Mouse (Mus musculus): ENCODE data around the gene Zfp706. TPM values are rescaled to one million over a fixed set of nuclear protein-coding genes. Genes with fewer than 3 reads are reported as not detected.
"Not testable (repeated sequence)": the region's sequence is repeated elsewhere in the genome, so short reads cannot be mapped to it uniquely, and the experiment has no call there.

Zfp706 gene
- polyA plus RNA-seq, 1 experiment, result 2.2 TPM

GRCm38 (mm10) chr15:37002276-37002675, 5.3 kb downstream of the Zfp706 start:
- no peak for TF ChIP-seq GATA1 (IDR thresholded peaks at IDR 0.05; ENCODE audit: low read length)
- H3K9me3 ChIP-seq (ENCODE audit: control insufficient read depth, low read length), result peaks cover 2% of the 10 kb centered on the region; the same call in 1 of the 2 replicates
- peaks cover 82% of the 10 kb centered on the region for H3K36me3 ChIP-seq (ENCODE audit: control insufficient read depth)
- no peaks in the 10 kb centered on the region for H3K27me3 ChIP-seq (ENCODE audit: control insufficient read depth)
- peaks cover 17% of the 10 kb centered on the region for H3K4me1 ChIP-seq (ENCODE audit: control insufficient read depth)
- H3K4me3 ChIP-seq (replicated peaks), result no peak overlapping the region

GRCm38 (mm10) chr15:36999602-37000001, 8.0 kb downstream of the Zfp706 start:
- H3K36me3 ChIP-seq (ENCODE audit: control insufficient read depth), result peaks cover 81% of the 10 kb centered on the region
- not testable (repeated sequence) for H3K27me3 ChIP-seq (ENCODE audit: control insufficient read depth); H3K4me1 ChIP-seq (ENCODE audit: control insufficient read depth)

GRCm38 (mm10) chr15:36995166-36995565, 12.4 kb downstream of the Zfp706 start:
- H3K27me3 ChIP-seq (ENCODE audit: control insufficient read depth), result no peaks in the 10 kb centered on the region
- no peaks in the 10 kb centered on the region for H3K4me1 ChIP-seq (ENCODE audit: control insufficient read depth)
- no peak overlapping the region for H3K4me3 ChIP-seq (replicated peaks)
- TF ChIP-seq TAL1 (IDR thresholded peaks at IDR 0.05; ENCODE audit: low read length) (no peak), GATA1 (IDR thresholded peaks at IDR 0.05; ENCODE audit: low read length) (no peak)
- H3K9me3 ChIP-seq (ENCODE audit: control insufficient read depth, low read length), result peaks cover 2% of the 10 kb centered on the region; the same call in 1 of the 2 replicates
- H3K36me3 ChIP-seq (ENCODE audit: control insufficient read depth), result peaks cover 69% of the 10 kb centered on the region

More at GRCm38 (mm10) chr15:36999602-37000001, 8.0 kb downstream of the Zfp706 start:
- H3K4me3 ChIP-seq (replicated peaks); H3K9me3 ChIP-seq (ENCODE audit: control insufficient read depth, low read length): not testable (repeated sequence)

DNA sequence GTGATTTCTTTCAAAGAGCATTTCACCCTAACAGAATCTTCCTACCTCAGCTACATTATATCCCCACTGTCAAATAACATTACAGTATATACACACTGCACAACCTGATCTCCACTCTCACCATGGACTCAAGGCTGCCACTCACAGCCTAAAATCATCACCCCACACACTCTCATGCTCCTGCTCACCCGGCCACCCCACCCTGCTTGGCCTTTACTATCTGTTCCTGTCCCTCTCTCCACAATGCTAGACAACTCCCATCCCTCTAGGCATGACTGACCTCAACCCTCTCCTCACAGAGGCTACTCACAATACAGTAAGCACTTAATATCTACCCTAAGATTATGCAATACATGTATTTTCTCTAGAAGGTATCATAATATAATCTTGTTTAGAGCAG, 12.9 kb downstream of the Zfp706 start:
- Histone ChIP-seq H3K36me3 (ENCODE audit: control insufficient read depth) (peaks cover 64% of the 10 kb centered on the region), H3K9me3 (ENCODE audit: control insufficient read depth, low read length) (peaks cover 2% of the 10 kb centered on the region; the same call in 1 of the 2 replicates), H3K27me3 (ENCODE audit: control insufficient read depth) (no peaks in the 10 kb centered on the region), H3K4me1 (ENCODE audit: control insufficient read depth) (no peaks in the 10 kb centered on the region), H3K4me3 (replicated peaks) (no peak overlapping the region)
- no peak for TF ChIP-seq TAL1 (IDR thresholded peaks at IDR 0.05; ENCODE audit: low read length)
- no peak for TF ChIP-seq GATA1 (IDR thresholded peaks at IDR 0.05; ENCODE audit: low read length)

DNA sequence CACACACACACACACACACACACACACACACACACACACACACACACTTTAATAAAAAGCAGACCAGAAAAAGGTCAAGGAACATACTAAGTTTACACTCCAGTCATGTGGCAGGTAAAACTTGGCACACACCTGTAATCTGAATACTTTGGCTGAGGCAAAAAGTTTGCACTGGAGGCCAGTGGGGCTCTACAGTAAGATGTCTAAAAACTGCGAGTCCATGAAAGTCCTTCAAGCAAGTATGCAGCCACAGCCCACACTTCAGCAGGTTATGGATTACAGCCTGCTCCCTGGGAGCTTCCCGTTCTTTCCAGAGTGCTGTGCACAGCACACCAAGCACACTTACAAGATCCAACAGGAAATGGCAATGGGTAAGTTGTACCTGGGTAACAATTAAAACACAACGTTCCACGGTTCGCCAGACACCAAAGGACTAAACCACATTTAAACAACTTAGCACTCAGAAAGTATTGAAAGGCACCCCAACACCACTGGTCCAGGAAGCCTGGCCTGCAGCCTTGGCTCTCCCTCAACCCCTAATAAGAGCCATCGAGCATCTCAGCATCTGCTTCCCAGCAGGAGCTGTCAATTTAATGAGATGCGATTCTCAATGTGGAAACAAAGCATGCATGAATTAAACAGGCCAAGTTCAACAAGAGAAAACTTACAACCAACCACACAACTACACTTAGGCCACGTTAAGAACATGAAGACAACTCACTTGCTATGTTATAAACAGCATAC, 14.0 kb downstream of the Zfp706 start:
- Histone ChIP-seq H3K9me3 (ENCODE audit: control insufficient read depth, low read length) (peaks cover 2% of the 10 kb centered on the region; the same call in 1 of the 2 replicates), H3K36me3 (ENCODE audit: control insufficient read depth) (peaks cover 54% of the 10 kb centered on the region), H3K4me3 (replicated peaks) (no peak overlapping the region), H3K27me3 (ENCODE audit: control insufficient read depth) (no peaks in the 10 kb centered on the region), H3K4me1 (ENCODE audit: control insufficient read depth) (no peaks in the 10 kb centered on the region)
- TF ChIP-seq TAL1 (IDR thresholded peaks at IDR 0.05; ENCODE audit: low read length) (no peak), GATA1 (IDR thresholded peaks at IDR 0.05; ENCODE audit: low read length) (no peak)

- Histone ChIP-seq H3K36me3 (ENCODE audit: control insufficient read depth) (peaks cover 38% of the 10 kb centered on the region), H3K9me3 (ENCODE audit: control insufficient read depth, low read length) (no peaks in the 10 kb centered on the region), H3K4me3 (replicated peaks) (no peak overlapping the region), H3K4me1 (ENCODE audit: control insufficient read depth) (no peaks in the 10 kb centered on the region), H3K27me3 (ENCODE audit: control insufficient read depth) (no peaks in the 10 kb centered on the region)
- no peak for TF ChIP-seq TAL1 (IDR thresholded peaks at IDR 0.05; ENCODE audit: low read length)
- no peak for TF ChIP-seq GATA1 (IDR thresholded peaks at IDR 0.05; ENCODE audit: low read length)
Measured at GRCm38 (mm10) chr15:36991353-36991752, 16.2 kb downstream of the Zfp706 start.

- H3K9me3 ChIP-seq (ENCODE audit: control insufficient read depth, low read length), result no peaks in the 10 kb centered on the region
- peaks cover 34% of the 10 kb centered on the region for H3K36me3 ChIP-seq (ENCODE audit: control insufficient read depth)
- H3K4me1 ChIP-seq (ENCODE audit: control insufficient read depth), result no peaks in the 10 kb centered on the region
- no peak overlapping the region for H3K4me3 ChIP-seq (replicated peaks)
- TF ChIP-seq TAL1 (IDR thresholded peaks at IDR 0.05; ENCODE audit: low read length) (no peak), GATA1 (IDR thresholded peaks at IDR 0.05; ENCODE audit: low read length) (no peak)
- no peaks in the 10 kb centered on the region for H3K27me3 ChIP-seq (ENCODE audit: control insufficient read depth)
Measured at GRCm38 (mm10) chr15:36989922-36990321, 17.7 kb downstream of the Zfp706 start.

DNA sequence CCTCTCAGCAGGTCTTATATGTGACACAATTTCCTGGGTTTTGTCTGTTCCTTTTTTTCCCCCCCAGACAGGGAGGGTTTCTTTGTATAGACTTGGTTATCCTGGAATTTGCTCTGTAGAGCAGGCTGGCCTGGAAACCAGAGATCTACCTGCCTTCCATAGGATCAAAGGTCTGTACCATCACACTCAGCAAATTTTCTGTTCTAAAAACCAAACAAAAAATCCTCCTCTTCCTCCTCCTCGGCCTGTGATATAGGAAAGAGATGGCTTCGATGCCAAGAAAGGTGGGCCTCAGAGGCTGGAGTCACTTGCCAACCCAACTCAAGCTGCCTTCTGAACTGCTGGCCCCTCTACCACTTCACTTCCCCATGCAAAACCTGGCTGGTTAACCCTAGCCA, 18.9 kb downstream of the Zfp706 start:
- Histone ChIP-seq H3K4me1 (ENCODE audit: control insufficient read depth) (no peaks in the 10 kb centered on the region), H3K9me3 (ENCODE audit: control insufficient read depth, low read length) (no peaks in the 10 kb centered on the region), H3K27me3 (ENCODE audit: control insufficient read depth) (no peaks in the 10 kb centered on the region), H3K4me3 (replicated peaks) (no peak overlapping the region), H3K36me3 (ENCODE audit: control insufficient read depth) (peaks cover 24% of the 10 kb centered on the region)
- TF ChIP-seq TAL1 (IDR thresholded peaks at IDR 0.05; ENCODE audit: low read length) (no peak), GATA1 (IDR thresholded peaks at IDR 0.05; ENCODE audit: low read length) (no peak)

- no peak overlapping the region for H3K4me3 ChIP-seq (replicated peaks)
- H3K27me3 ChIP-seq (ENCODE audit: control insufficient read depth), result no peaks in the 10 kb centered on the region
- no peaks in the 10 kb centered on the region for H3K4me1 ChIP-seq (ENCODE audit: control insufficient read depth)
- peaks cover 18% of the 10 kb centered on the region for H3K36me3 ChIP-seq (ENCODE audit: control insufficient read depth)
- TF ChIP-seq GATA1 (IDR thresholded peaks at IDR 0.05; ENCODE audit: low read length), result no peak
- no peak for TF ChIP-seq TAL1 (IDR thresholded peaks at IDR 0.05; ENCODE audit: low read length)
- H3K9me3 ChIP-seq (ENCODE audit: control insufficient read depth, low read length), result no peaks in the 10 kb centered on the region
Measured at GRCm38 (mm10) chr15:36987976-36988717, 19.4 kb downstream of the Zfp706 start.
